Mouse (Mus musculus): ENCODE measurements at regions not wholly inside any gene's neighbourhood (a gene's known extent, or its start where the extent isn't known, plus 50 kb on each side); places are given as distances from the start of the nearest gene placed in this dataset.

DNA sequence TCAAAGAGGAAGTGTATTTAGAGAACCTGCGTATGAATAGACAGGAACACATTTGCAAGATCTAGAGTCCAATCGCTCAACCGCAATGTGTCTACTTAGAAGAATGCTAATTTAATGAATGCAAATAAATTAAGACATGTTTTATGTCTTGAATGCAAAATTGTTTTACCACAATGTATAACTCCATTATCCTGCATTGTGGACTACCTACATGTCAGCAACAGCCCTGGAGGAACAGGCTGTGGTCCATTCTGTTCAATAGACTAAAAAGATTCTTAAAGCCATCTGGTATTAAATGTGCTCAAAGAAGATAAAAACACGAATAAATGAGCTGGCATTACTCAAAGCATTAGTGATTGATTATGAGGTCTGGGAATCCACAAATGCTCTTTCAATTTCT lies 456.3 kb downstream of the Cenpc1 start:
- TF ChIP-seq CTCF (conservative IDR thresholded peaks at IDR 0.05; ENCODE audit: low read length) (no peak), NANOG (IDR thresholded peaks at IDR 0.05; ENCODE audit: borderline replicate concordance, low read length) (no peak)
